Mouse (Mus musculus): ENCODE data around the gene Meiob.

Gene Meiob

DNA sequence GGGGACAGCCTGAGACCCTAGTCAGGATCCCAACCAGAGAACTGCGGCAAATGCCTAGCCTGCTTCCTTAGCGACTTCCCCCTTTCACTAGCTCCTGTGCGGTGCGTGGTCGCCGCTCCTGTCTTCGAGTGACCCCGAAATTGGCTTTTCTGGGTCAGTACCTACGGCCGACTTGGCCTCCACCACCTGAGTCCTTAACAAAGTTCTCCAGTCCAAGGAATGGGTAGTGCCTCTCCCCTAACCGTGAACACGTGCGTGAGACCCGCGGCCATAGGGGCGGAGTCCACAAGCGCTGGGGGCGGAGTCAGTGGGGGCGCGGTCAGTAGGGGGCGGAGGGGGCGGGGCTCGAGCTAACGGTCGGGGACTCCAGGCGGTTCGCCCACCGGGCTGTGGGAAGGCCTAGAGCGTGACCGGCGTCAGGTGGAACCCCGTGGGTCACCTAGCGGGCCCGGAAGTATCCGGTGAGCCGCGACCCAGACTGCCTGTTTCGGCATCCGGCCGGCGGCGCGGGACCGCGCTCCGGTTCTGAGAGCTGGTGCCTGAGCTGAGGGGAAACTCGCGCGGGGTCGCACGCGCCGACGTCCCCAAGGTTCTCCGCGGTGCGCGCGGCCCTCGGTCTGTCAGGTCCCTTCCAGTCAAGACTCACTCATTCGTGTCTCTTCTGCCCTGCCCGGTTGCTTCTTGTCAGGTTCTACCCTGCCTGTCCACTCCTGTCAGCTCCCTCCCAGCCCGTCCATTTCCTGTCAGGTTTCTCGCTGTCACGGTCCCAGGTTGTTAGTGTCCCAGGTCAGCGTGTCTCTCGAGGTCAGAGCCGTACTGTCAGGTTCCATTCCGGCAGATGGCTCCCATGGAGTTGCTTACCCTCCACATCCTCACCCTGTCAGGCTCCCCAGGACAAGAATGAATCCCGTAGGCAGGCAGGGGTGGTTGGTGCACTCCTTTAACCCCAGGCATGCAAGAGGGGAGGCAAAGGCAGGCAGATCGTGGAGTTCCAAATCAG is at the start of gene Meiob:
Gene Meiob (plus strand): TSS at position 338 of the 1,000 bp plus-strand sequence.
- peak; percentile 70 for DNase-seq

- no peak for DNase-seq
These were observed 46.7 kb upstream of the Meiob start for GRCm38 (mm10) chr17:24757394-24757793.

DNA sequence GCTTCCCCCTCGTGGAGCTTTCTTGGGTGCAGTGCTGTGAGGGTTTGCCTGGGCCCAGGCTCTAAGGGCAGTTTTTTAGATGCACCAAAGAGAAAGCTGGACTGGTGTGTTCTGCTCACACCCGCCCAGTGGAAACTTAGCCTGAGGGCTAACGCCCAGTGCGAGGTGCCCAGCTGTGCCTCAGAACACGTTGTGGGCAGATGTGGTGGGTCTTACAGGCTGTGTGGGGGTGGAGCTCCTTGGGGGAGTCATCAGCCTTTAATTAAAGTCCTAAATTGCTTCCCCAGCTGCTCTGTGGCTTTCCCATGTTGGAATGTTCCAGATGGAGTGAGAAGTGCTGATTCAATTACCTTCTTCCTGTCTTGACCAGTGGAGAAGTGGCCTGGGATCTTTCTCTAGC is 43.0 kb upstream of the Meiob start:
- no peak for DNase-seq

DNA sequence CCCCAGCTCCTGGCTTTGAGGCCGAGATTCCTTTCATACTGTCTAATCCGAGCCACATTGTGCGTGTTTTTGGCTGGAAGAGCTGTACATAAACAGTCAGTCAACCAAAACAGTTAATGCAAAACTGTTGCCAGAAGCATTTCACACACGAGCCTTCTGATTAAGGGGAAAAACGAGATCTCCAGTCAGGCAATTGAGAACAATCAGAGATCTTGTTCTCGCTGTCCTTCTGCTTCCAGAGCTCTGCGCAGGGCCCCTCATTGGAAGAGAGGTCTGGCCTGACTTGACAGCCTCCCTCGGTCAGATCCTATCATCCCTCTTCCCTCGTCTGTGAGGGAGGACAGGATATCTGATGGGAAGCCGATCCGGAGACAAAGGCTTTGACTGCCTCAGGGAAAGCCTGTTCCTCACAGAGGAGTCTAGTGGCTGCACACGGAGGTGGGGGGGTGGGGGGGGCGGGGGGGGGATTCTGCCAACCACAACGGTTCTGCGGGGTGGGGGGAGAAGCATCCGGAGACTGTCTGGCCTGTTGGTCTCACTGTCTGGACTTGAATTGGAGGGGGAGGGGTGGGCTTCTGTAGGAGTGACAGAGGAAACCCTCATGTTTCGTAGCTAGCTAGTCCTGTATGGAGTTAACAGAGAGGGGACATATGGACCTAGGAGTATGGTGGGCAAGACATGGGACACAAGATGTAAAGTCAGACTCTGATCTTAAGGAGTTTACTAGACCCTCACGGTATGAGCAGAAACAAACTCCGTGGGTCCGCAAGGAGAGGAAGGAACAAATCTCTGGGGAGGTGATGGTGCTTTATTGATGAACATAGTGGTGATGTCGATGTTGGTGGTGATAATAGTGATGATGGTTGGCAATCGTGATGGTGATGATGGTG is 38.8 kb upstream of the Meiob start:
- no peak for DNase-seq

- DNase-seq = no peak
These were observed 37.7 kb upstream of the Meiob start for GRCm38 (mm10) chr17:24766266-24766875.

- DNase-seq = no peak
These were observed 34.9 kb upstream of the Meiob start for GRCm38 (mm10) chr17:24769146-24769545.

DNA sequence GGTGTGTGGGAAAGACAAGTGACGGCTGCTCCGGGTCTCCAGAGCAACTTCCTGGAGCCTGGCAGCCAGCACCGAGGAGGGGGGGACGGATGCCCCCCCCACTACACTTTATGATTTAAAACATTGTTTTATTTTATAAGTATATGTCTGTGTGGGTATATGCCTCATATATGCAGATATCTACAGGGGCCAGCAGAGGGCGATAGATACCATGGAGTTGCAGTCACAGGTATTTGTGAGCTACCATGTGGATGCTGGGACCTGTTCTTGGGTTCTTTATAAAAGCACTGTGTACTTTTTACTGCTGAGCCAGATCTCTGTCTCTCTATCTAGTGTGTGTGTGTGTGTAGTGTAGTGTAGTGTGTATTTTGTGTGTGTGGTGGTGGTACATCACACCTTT is 30.8 kb upstream of the Meiob start:
- no peak for DNase-seq

DNA sequence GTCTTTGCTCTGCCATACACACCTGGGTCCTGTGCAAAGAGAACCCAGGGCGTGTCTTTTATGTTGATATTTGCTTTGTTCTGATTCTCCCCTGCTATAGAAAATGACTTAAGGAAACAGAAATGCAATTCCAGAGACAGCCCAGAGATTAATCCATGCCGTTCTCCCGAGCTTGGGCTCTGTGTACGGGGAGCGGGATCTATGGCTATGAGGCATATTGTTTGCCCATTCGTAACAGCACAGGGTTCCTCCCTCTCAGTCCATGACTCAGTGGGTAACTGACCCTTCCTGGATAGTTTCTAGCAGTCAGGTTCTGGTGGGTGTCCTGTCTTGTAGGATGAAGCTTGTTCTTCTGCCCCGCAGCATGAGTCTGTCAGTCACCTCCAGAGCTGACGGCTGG is 28.9 kb upstream of the Meiob start:
- DNase-seq = no peak

- DNase-seq = peak; percentile 35
These were observed 27.0 kb upstream of the Meiob start for GRCm38 (mm10) chr17:24777073-24777472.

DNA sequence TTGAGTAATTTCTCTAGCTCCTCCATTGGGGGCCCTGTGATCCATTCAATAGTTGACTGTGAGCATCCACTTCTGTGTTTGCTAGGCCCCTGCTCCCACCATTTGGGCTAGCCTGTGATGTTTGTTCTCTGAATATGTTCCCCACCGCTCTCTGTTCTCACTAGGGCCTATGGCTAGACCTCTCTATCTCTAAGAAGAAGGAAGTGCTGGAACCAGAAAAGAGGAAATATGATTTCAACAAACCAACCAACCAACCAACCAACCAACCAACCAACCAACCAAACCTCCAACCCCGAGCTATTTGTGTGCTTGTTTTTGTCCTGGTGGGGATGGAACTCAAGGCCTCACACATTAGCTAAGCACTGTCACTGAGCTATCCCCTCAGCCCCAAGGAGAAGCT is 23.3 kb upstream of the Meiob start:
- no peak for DNase-seq

GRCm38 (mm10) chr17:24792190-24792589 is 11.9 kb upstream of the Meiob start:
- no peak for DNase-seq

- no peak for DNase-seq
These were observed 9.3 kb upstream of the Meiob start for GRCm38 (mm10) chr17:24794791-24795190.

- DNase-seq = no peak
These were observed 7.1 kb upstream of the Meiob start for GRCm38 (mm10) chr17:24796969-24797368.

DNA sequence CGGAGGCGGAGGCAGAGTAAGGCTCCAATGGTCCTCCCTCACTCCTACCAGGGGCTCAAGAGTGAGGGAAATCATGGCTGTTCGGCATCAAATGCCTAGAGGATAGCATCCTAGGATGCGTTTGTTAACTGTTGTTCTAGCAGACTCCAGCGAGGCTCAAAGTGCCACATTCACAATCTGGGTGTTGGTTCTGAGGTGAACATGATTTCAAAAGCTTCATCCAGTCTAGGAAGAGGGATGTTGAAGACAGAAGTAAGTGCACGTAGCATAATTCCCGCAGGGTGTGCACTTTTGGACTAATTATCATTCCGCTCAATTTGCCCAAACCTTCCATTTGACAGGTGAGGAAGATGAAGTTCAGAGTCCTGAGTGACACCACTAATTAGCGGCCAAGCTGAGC is 5.9 kb upstream of the Meiob start:
- DNase-seq = no peak

GRCm38 (mm10) chr17:24799476-24799875 is 4.6 kb upstream of the Meiob start:
- no peak for DNase-seq

- no peak for DNase-seq
These were observed 3.6 kb upstream of the Meiob start for GRCm38 (mm10) chr17:24800524-24800923.

DNA sequence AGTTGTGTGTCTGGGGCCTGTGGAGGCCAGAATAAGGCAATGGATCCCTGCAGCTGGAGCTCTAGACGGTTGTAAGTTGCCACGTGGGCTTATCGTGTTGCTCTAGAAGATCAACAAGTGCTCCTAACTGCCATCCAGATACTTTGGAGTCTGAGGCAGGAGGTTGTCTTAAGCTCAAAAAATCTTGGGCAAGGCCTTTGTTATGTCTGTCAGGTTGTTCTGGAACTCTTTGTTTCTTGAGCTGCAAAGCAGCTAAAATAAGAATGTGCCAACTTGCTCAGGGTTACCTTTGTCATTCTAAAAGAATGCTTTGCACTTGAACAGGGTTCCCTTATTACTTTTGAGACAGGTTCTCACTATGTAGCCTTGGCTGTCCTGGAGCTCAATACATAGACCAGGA is 7.1 kb downstream of the Meiob start:
- DNase-seq = no peak

GRCm38 (mm10) chr17:24812215-24812614 is 8.1 kb downstream of the Meiob start:
- no peak for DNase-seq

- no peak for DNase-seq
These were observed 11.2 kb downstream of the Meiob start for GRCm38 (mm10) chr17:24815256-24815655.

DNA sequence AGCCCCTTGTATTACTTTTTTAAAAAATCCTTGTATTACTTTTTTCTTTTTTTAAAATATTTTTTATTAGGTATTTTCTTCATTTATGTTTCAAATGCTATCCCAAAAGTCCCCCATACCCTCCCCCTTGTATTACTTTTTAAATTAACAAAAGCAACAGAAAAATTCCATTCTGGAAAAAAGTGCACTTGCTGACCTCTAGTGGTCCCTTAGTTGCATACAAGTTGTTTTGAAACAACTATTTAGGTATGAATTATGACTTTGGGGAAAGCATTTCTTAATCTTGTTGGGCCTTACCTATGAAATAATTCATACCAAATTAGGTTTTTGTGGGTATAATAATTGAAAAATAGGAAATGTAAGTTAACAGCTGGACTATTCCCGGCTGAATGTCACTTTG is 13.4 kb downstream of the Meiob start:
- no peak for DNase-seq

DNA sequence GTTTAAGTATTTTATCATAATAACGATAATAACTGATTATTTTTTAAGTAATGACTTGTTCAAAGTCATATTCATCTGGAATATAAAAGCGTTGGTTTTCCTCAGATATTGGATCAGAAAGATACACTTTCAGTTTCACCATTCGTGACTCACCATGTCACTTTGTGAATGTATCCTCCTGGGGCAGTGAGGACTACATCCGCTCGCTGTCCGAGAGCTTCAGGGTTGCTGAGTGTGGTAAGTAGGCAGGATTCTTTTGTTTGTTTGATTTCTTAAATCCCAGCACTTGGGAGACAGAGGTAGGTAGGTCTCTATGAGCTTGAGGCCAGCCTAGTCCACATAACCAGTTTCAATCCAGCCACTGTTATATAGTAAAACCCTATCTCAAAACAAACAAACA is 14.1 kb downstream of the Meiob start:
- DNase-seq = no peak

DNA sequence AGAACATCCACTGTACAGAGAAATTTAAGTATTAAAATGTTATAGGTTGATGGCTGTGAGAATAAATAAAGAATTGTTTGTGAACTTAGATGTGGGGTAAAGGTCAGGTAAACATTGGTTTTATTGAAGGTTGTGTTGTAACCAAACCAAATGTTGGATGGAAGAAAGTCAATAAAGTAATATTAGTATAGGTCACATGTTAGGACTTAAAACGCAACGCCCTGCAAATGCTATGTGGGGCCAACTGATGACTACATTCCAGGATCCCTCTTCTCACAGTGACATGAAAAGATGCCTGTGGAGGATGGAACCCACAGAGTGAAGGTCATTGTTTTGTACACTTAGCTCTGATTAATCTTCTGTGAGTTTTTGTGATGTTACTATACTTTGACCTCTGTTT is 15.4 kb downstream of the Meiob start:
- no peak for DNase-seq

Data from lung, postnatal 14 days (tissue).